14 mouse cellular contexts compared by ENCODE assay signal in genomic region chr1:91454927-91455326, GRCm38 (mm10). TPM values are rescaled to one million over a fixed set of nuclear protein-coding genes. Genes with fewer than 3 reads are reported as not detected.
DNase-seq lines count a peak whose midpoint lies in the region; ATAC-seq and TF ChIP-seq lines count a peak whose summit lies in the region.
"Had no signal": no experiment of that assay in that cellular context is flagged by ENCODE, and none has a peak within 500 bp of the region (broad histone marks: within the 10 kb centered on the region; RNA-seq: fewer than 3 reads in every experiment).

No protein-coding gene starts in this region.

- WGBS in hindbrain, embryonic 13.5 days, result 90% methylated on average over 3 of the region's 3 CpGs
- WGBS in hindbrain, embryonic 16.5 days, result 100% methylated on average over 3 of the region's 3 CpGs
- WGBS in lung, embryonic 14.5 days, result 81% methylated on average over 3 of the region's 3 CpGs
- 71% methylated on average over 3 of the region's 3 CpGs for WGBS in intestine, embryonic 16.5 days
- 59% methylated on average over 3 of the region's 3 CpGs for WGBS in liver, embryonic 16.5 days (ENCODE audit: insufficient replicate concordance)
- 94% methylated on average over 3 of the region's 3 CpGs for WGBS in forebrain, embryonic 14.5 days

- peaks cover 59% of the 10 kb centered on the region for H3K4me1 ChIP-seq in hindbrain, embryonic 13.5 days (replicated peaks)
- peaks cover 36% of the 10 kb centered on the region for H3K4me1 ChIP-seq in hindbrain, embryonic 16.5 days (ENCODE audit: control insufficient read depth, insufficient read depth, low read depth, low read length)
- H3K4me1 ChIP-seq in lung, embryonic 14.5 days (ENCODE audit: insufficient read depth), result peaks cover 36% of the 10 kb centered on the region
- peaks cover 74% of the 10 kb centered on the region for H3K4me1 ChIP-seq in intestine, embryonic 16.5 days (ENCODE audit: control insufficient read depth, insufficient read depth, low read length)
- peaks cover 56% of the 10 kb centered on the region for H3K4me1 ChIP-seq in liver, embryonic 16.5 days (ENCODE audit: control insufficient read depth, low read depth, low read length)
- peaks cover 20% of the 10 kb centered on the region for H3K4me1 ChIP-seq in forebrain, embryonic 14.5 days (ENCODE audit: control insufficient read depth, insufficient read depth, low read length)

- no peak for DNase-seq in lung, embryonic 14.5 days
- DNase-seq in lung, adult 18-20 months, result no peak
- no peak for DNase-seq in forebrain, embryonic 14.5 days (ENCODE audit: low spot score)
- no peak for DNase-seq in gastrocnemius, postnatal 25 days
- DNase-seq: layer of hippocampus, postnatal 36 days; left cerebral cortex, postnatal 4 days; lung, postnatal 4 days; right cerebral cortex, postnatal 4 days had no signal

- H3K27ac ChIP-seq in hindbrain, embryonic 13.5 days, result peak overlapping the region; percentile 60; the same call in 1 of the 2 replicates
- H3K27ac ChIP-seq in hindbrain, embryonic 16.5 days (ENCODE audit: low read depth, low read length), result no peak overlapping the region
- H3K27ac ChIP-seq in lung, embryonic 14.5 days (ENCODE audit: low read depth), result peak overlapping the region; percentile 97; the same call in 1 of the 2 replicates
- H3K27ac ChIP-seq in intestine, embryonic 16.5 days (ENCODE audit: low read length), result peak overlapping the region; percentile 100
- H3K27ac ChIP-seq in liver, embryonic 16.5 days (ENCODE audit: low read length), result peak overlapping the region; percentile 90
- H3K27ac ChIP-seq in forebrain, embryonic 14.5 days (ENCODE audit: low read depth, low read length), result no peak overlapping the region
- H3K27ac ChIP-seq: forebrain, embryonic 13.5 days had no signal

- no peaks in the 10 kb centered on the region for H3K27me3 ChIP-seq in hindbrain, embryonic 13.5 days
- no peaks in the 10 kb centered on the region for H3K27me3 ChIP-seq in hindbrain, embryonic 16.5 days (replicated peaks; ENCODE audit: control insufficient read depth, insufficient read depth, low read length)
- H3K27me3 ChIP-seq in lung, embryonic 14.5 days (ENCODE audit: insufficient read depth, low read length), result no peaks in the 10 kb centered on the region
- H3K27me3 ChIP-seq in intestine, embryonic 16.5 days (replicated peaks; ENCODE audit: control insufficient read depth, insufficient read depth, low read length), result no peaks in the 10 kb centered on the region
- H3K27me3 ChIP-seq in liver, embryonic 16.5 days (ENCODE audit: control insufficient read depth, insufficient read depth, low read depth, low read length), result no peaks in the 10 kb centered on the region
- H3K27me3 ChIP-seq in forebrain, embryonic 14.5 days (replicated peaks; ENCODE audit: control insufficient read depth, insufficient read depth, low read length), result no peaks in the 10 kb centered on the region

- H3K9me3 ChIP-seq in hindbrain, embryonic 13.5 days, result no peaks in the 10 kb centered on the region
- no peaks in the 10 kb centered on the region for H3K9me3 ChIP-seq in hindbrain, embryonic 16.5 days (ENCODE audit: control insufficient read depth, low read length)
- no peaks in the 10 kb centered on the region for H3K9me3 ChIP-seq in lung, embryonic 14.5 days (ENCODE audit: low read depth, low read length)
- no peaks in the 10 kb centered on the region for H3K9me3 ChIP-seq in intestine, embryonic 16.5 days (ENCODE audit: control insufficient read depth, low read length)
- no peaks in the 10 kb centered on the region for H3K9me3 ChIP-seq in liver, embryonic 16.5 days (replicated peaks; ENCODE audit: control insufficient read depth, low read length)
- H3K9me3 ChIP-seq in forebrain, embryonic 14.5 days (replicated peaks; ENCODE audit: control insufficient read depth, low read length), result no peaks in the 10 kb centered on the region
- H3K9me3 ChIP-seq: forebrain, embryonic 13.5 days; midbrain, embryonic 13.5 days had no signal

- peaks cover 4% of the 10 kb centered on the region for H3K36me3 ChIP-seq in hindbrain, embryonic 13.5 days
- H3K36me3 ChIP-seq in hindbrain, embryonic 16.5 days (ENCODE audit: control insufficient read depth, insufficient read depth, low read length), result no peaks in the 10 kb centered on the region
- peaks cover 5% of the 10 kb centered on the region; the same call in 1 of the 2 replicates for H3K36me3 ChIP-seq in lung, embryonic 14.5 days (ENCODE audit: insufficient read depth)
- no peaks in the 10 kb centered on the region for H3K36me3 ChIP-seq in intestine, embryonic 16.5 days (ENCODE audit: control insufficient read depth, insufficient read depth, low read length)
- no peaks in the 10 kb centered on the region for H3K36me3 ChIP-seq in liver, embryonic 16.5 days (ENCODE audit: control insufficient read depth, insufficient read depth)
- peaks cover under 1% of the 10 kb centered on the region; the same call in 1 of the 2 replicates for H3K36me3 ChIP-seq in forebrain, embryonic 14.5 days (ENCODE audit: control insufficient read depth, insufficient read depth, low read length)

- ATAC-seq in hindbrain, embryonic 13.5 days (ENCODE audit: low FRiP score), result no peak
- ATAC-seq in hindbrain, embryonic 16.5 days, result no peak
- ATAC-seq in lung, embryonic 14.5 days (ENCODE audit: insufficient read depth), result no peak
- no peak for ATAC-seq in intestine, embryonic 16.5 days
- ATAC-seq in liver, embryonic 16.5 days (ENCODE audit: low read depth), result no peak
- ATAC-seq in forebrain, embryonic 14.5 days, result no peak
- ATAC-seq: forebrain, embryonic 13.5 days; midbrain, embryonic 13.5 days had no signal

- H3K9ac ChIP-seq in hindbrain, embryonic 13.5 days, result no peak overlapping the region
- no peak overlapping the region for H3K9ac ChIP-seq in hindbrain, embryonic 16.5 days (ENCODE audit: low read depth, low read length)
- no peak overlapping the region for H3K9ac ChIP-seq in lung, embryonic 14.5 days
- H3K9ac ChIP-seq in intestine, embryonic 16.5 days (ENCODE audit: low read depth, low read length), result peak overlapping the region; percentile 87
- no peak overlapping the region; the same call in 1 of the 2 replicates for H3K9ac ChIP-seq in liver, embryonic 16.5 days (ENCODE audit: low read depth, low read length)
- H3K9ac ChIP-seq in forebrain, embryonic 14.5 days (ENCODE audit: low read length), result no peak overlapping the region
- H3K9ac ChIP-seq: forebrain, embryonic 13.5 days; midbrain, embryonic 13.5 days had no signal

- no peak overlapping the region for H3K4me2 ChIP-seq in hindbrain, embryonic 13.5 days
- H3K4me2 ChIP-seq in hindbrain, embryonic 16.5 days (ENCODE audit: low read length), result no peak overlapping the region
- 0 out of 2 replicates have a peak overlapping the region, but pooled peaks have one; percentile 89 for H3K4me2 ChIP-seq in lung, embryonic 14.5 days
- peak overlapping the region; percentile 84 for H3K4me2 ChIP-seq in intestine, embryonic 16.5 days (ENCODE audit: low read depth, low read length)
- H3K4me2 ChIP-seq in liver, embryonic 16.5 days (ENCODE audit: low read depth, low read length), result peak overlapping the region; percentile 53; the same call in 1 of the 2 replicates
- H3K4me2 ChIP-seq in forebrain, embryonic 14.5 days (ENCODE audit: low read length), result no peak overlapping the region

- no peak overlapping the region for H3K4me3 ChIP-seq in hindbrain, embryonic 13.5 days
- no peak overlapping the region for H3K4me3 ChIP-seq in hindbrain, embryonic 16.5 days (ENCODE audit: low read length)
- no peak overlapping the region for H3K4me3 ChIP-seq in lung, embryonic 14.5 days (ENCODE audit: low read depth, low read length)
- H3K4me3 ChIP-seq in intestine, embryonic 16.5 days (ENCODE audit: low read length), result no peak overlapping the region; the same call in 1 of the 2 replicates
- H3K4me3 ChIP-seq in liver, embryonic 16.5 days (ENCODE audit: low read depth, low read length), result no peak overlapping the region
- no peak overlapping the region for H3K4me3 ChIP-seq in forebrain, embryonic 14.5 days (ENCODE audit: low read depth, low read length)
- H3K4me3 ChIP-seq: forebrain, embryonic 13.5 days; midbrain, embryonic 13.5 days had no signal

- no peak for TF ChIP-seq CTCF in lung, embryonic 14.5 days (IDR thresholded peaks at IDR 0.05; ENCODE audit: low read depth)

RNA-seq across cellular contexts. Expression of gene Per2, which starts 4.2 kb away (rescaled TPM):
- polyA plus RNA-seq in hindbrain, embryonic 13.5 days (2015; fragmentation: Nextera tagmentation; extraction: Ambion mirVana), result 4.3 and 4.6 TPM in 2 replicates
- polyA plus RNA-seq in hindbrain, embryonic 16.5 days (2015; fragmentation: Nextera tagmentation; extraction: Ambion mirVana), result 5.0 and 5.8 TPM in 2 replicates
- polyA plus RNA-seq in lung, embryonic 14.5 days (2014; fragmentation: Nextera tagmentation; extraction: Ambion mirVana), result 6.6 and 8.3 TPM in 2 replicates
- 8.9 and 11.7 TPM in 2 replicates for polyA plus RNA-seq in intestine, embryonic 16.5 days (2015; fragmentation: Nextera tagmentation; extraction: Ambion mirVana)
- 3.6 and 4.1 TPM in 2 replicates for polyA plus RNA-seq in liver, embryonic 16.5 days (2015; fragmentation: Nextera tagmentation; extraction: Ambion mirVana)
- 2.6 and 4.5 TPM in 2 replicates for polyA plus RNA-seq in forebrain, embryonic 14.5 days (2014; fragmentation: Nextera tagmentation; extraction: Ambion mirVana)
- 1 to 10 TPM in 1 of 2 experiments, under 1 TPM in 1; 0.97 to 7.1 TPM for total RNA-seq in gastrocnemius, postnatal 25 days (2021)

RNA-seq across cellular contexts. Expression of gene Traf3ip1, which starts 39.5 kb away (rescaled TPM):
- 9.4 and 10.6 TPM in 2 replicates for polyA plus RNA-seq in hindbrain, embryonic 13.5 days (2015; fragmentation: Nextera tagmentation; extraction: Ambion mirVana)
- 10.4 TPM in 2 replicates for polyA plus RNA-seq in hindbrain, embryonic 16.5 days (2015; fragmentation: Nextera tagmentation; extraction: Ambion mirVana)
- 6.9 and 8.0 TPM in 2 replicates for polyA plus RNA-seq in lung, embryonic 14.5 days (2014; fragmentation: Nextera tagmentation; extraction: Ambion mirVana)
- polyA plus RNA-seq in intestine, embryonic 16.5 days (2015; fragmentation: Nextera tagmentation; extraction: Ambion mirVana), result 6.2 and 6.7 TPM in 2 replicates
- polyA plus RNA-seq in liver, embryonic 16.5 days (2015; fragmentation: Nextera tagmentation; extraction: Ambion mirVana), result 1.5 and 2.0 TPM in 2 replicates
- polyA plus RNA-seq in forebrain, embryonic 14.5 days (2014; fragmentation: Nextera tagmentation; extraction: Ambion mirVana), result 6.1 and 6.5 TPM in 2 replicates
- 1 to 10 TPM; 2.9 to 3.2 TPM for total RNA-seq in gastrocnemius, postnatal 25 days (2021)

RNA-seq across cellular contexts. Expression of gene Hes6, which starts 41.1 kb away (rescaled TPM):
- 207 and 235 TPM in 2 replicates for polyA plus RNA-seq in hindbrain, embryonic 13.5 days (2015; fragmentation: Nextera tagmentation; extraction: Ambion mirVana)
- polyA plus RNA-seq in hindbrain, embryonic 16.5 days (2015; fragmentation: Nextera tagmentation; extraction: Ambion mirVana), result 138 and 150 TPM in 2 replicates
- 53.7 and 56.4 TPM in 2 replicates for polyA plus RNA-seq in lung, embryonic 14.5 days (2014; fragmentation: Nextera tagmentation; extraction: Ambion mirVana)
- polyA plus RNA-seq in intestine, embryonic 16.5 days (2015; fragmentation: Nextera tagmentation; extraction: Ambion mirVana), result 98.7 and 105 TPM in 2 replicates
- polyA plus RNA-seq in liver, embryonic 16.5 days (2015; fragmentation: Nextera tagmentation; extraction: Ambion mirVana), result 18.6 and 19.7 TPM in 2 replicates
- 217 and 240 TPM in 2 replicates for polyA plus RNA-seq in forebrain, embryonic 14.5 days (2014; fragmentation: Nextera tagmentation; extraction: Ambion mirVana)
- total RNA-seq in gastrocnemius, postnatal 25 days (2021), result 1 to 10 TPM; 6.9 to 8.6 TPM

RNA-seq across cellular contexts. Expression of gene Ilkap, which starts 56.3 kb away (rescaled TPM):
- 144 and 147 TPM in 2 replicates for polyA plus RNA-seq in hindbrain, embryonic 13.5 days (2015; fragmentation: Nextera tagmentation; extraction: Ambion mirVana)
- 140 and 145 TPM in 2 replicates for polyA plus RNA-seq in hindbrain, embryonic 16.5 days (2015; fragmentation: Nextera tagmentation; extraction: Ambion mirVana)
- 140 and 144 TPM in 2 replicates for polyA plus RNA-seq in lung, embryonic 14.5 days (2014; fragmentation: Nextera tagmentation; extraction: Ambion mirVana)
- 102 and 112 TPM in 2 replicates for polyA plus RNA-seq in intestine, embryonic 16.5 days (2015; fragmentation: Nextera tagmentation; extraction: Ambion mirVana)
- polyA plus RNA-seq in liver, embryonic 16.5 days (2015; fragmentation: Nextera tagmentation; extraction: Ambion mirVana), result 57.6 and 63.2 TPM in 2 replicates
- 151 and 162 TPM in 2 replicates for polyA plus RNA-seq in forebrain, embryonic 14.5 days (2014; fragmentation: Nextera tagmentation; extraction: Ambion mirVana)
- 10 to 100 TPM; 30.1 to 35.8 TPM for total RNA-seq in gastrocnemius, postnatal 25 days (2021)

Comparison
In these comparisons a context has a peak if more than half of its experiments do, and no peak if none do; other contexts are left out.
1. H3K27ac ChIP-seq: peak in hindbrain, embryonic 13.5 days (single experiment), lung, embryonic 14.5 days (single experiment), intestine, embryonic 16.5 days (single experiment) and liver, embryonic 16.5 days (single experiment); none in hindbrain, embryonic 16.5 days (single experiment) and forebrain, embryonic 14.5 days (single experiment).
2. H3K4me2 ChIP-seq: peak in lung, embryonic 14.5 days (single experiment), intestine, embryonic 16.5 days (single experiment) and liver, embryonic 16.5 days (single experiment); none in hindbrain, embryonic 13.5 days (single experiment), hindbrain, embryonic 16.5 days (single experiment) and forebrain, embryonic 14.5 days (single experiment).